Mouse (Mus musculus) splenic B cell, adult 2 months (primary cell): Measurements from ENCODE around the gene Nyap2.
A peak's percentile ranks its signal among the peaks of the same experiment; 100 is the strongest.

ENCODE experiments used
- DNase-seq: peaks from one replicate; pipeline ENCODE4 v3.0.0-alpha.2; 2011; ENCODE audit warnings: low read depth, low spot score
- H3K27me3 ChIP-seq: 2 replicates; pipeline ENCODE4 v1.6.1; 2012; ENCODE audit warnings: mild to moderate bottlenecking, low read length, moderate library complexity, mixed read lengths; ENCODE audit not compliant: control insufficient read depth, poor library complexity, insufficient read depth, severe bottlenecking
- H3K36me3 ChIP-seq: 2 replicates; pipeline ENCODE4 v1.6.1; 2012; ENCODE audit warnings: mild to moderate bottlenecking, low read length, moderate library complexity, mixed read lengths; ENCODE audit not compliant: control insufficient read depth, poor library complexity, insufficient read depth, severe bottlenecking

The Nyap2 gene

DNA sequence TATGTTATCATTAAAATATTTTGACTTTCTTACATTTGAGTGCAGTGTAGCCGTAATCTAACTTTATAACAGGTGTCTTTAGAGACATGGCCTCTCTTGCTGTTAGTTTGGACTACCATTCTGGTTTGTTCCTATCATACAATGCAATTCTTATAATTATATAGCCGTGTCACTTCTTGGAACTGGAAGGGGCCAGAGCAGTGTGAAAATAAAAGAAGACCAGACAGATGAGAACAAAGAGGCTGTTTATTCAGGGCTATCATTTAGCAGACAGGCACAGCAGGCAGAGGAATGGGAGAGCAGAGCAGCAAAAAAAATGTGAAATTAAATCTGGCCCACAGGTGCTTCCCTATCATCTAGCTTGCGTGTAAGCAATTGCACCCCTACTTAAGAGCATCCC, 189.7 kb downstream of the Nyap2 start:
- Histone ChIP-seq H3K27me3 (no peaks in the 10 kb centered on the region), H3K36me3 (no peaks in the 10 kb centered on the region)
- no peak for DNase-seq

GRCm38 (mm10) chr1:81280978-81281377, 204.2 kb downstream of the Nyap2 start:
- DNase-seq = no peak

DNA sequence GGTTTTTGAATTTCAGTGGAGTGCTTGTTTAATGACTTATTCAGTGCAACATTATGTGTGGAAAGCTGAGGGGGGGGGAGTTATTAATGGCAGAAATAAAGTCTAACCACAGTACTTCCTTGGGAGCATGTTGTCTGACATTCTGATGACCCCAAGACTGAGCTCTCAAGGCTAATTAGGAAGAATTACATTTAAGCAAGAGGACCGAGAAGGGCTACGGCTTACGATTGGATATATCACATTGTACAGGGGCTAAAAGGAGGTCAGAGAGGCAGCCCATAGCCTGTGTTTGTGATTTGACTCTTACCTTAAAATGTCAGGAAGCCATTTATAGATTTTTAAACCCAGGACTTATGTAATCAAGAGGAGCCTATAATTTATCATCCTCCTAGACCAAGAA, 208.9 kb downstream of the Nyap2 start:
- Histone ChIP-seq H3K36me3 (no peaks in the 10 kb centered on the region), H3K27me3 (no peaks in the 10 kb centered on the region; the same call in 1 of the 2 replicates)
- no peak for DNase-seq

More at GRCm38 (mm10) chr1:81280978-81281377, 204.2 kb downstream of the Nyap2 start:
- Histone ChIP-seq H3K27me3 (no peaks in the 10 kb centered on the region; the same call in 1 of the 2 replicates), H3K36me3 (no peaks in the 10 kb centered on the region)

DNA sequence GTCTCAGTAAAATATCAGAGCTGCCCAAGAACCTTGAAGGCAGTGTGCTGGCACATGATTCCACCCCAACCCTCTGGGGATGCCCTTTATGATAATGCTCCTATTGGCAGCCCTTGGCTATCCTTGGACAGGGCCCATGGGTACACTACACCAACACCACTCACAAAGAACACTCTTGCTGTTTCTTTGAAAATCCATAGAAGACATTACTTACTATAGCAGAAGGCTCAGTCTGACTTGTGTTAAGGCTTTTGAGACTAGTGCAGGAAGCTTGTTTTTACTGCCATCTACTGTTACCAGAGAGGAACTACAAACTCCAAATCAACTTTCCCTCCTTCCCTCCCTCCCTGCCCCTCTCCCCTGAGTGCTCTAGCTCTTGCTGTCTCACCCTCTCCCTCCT, 210.3 kb downstream of the Nyap2 start:
- Histone ChIP-seq H3K27me3 (no peaks in the 10 kb centered on the region; the same call in 1 of the 2 replicates), H3K36me3 (no peaks in the 10 kb centered on the region)
- DNase-seq = peak; percentile 46

GRCm38 (mm10) chr1:81300735-81301134, 224.0 kb downstream of the Nyap2 start:
- Histone ChIP-seq H3K27me3 (no peaks in the 10 kb centered on the region), H3K36me3 (no peaks in the 10 kb centered on the region)
- DNase-seq = peak; percentile 18

GRCm38 (mm10) chr1:81301661-81302060, 224.9 kb downstream of the Nyap2 start:
- Histone ChIP-seq H3K27me3 (no peaks in the 10 kb centered on the region), H3K36me3 (no peaks in the 10 kb centered on the region)
- DNase-seq = peak; percentile 28

GRCm38 (mm10) chr1:81303389-81303788, 226.6 kb downstream of the Nyap2 start:
- no peak for DNase-seq
- H3K27me3 ChIP-seq = no peaks in the 10 kb centered on the region

GRCm38 (mm10) chr1:81307407-81307806, 230.7 kb downstream of the Nyap2 start:
- Histone ChIP-seq H3K27me3 (no peaks in the 10 kb centered on the region; the same call in 1 of the 2 replicates), H3K36me3 (no peaks in the 10 kb centered on the region)
- no peak for DNase-seq

More at GRCm38 (mm10) chr1:81303389-81303788, 226.6 kb downstream of the Nyap2 start:
- no peaks in the 10 kb centered on the region for H3K36me3 ChIP-seq

GRCm38 (mm10) chr1:81307934-81308333, 231.2 kb downstream of the Nyap2 start:
- DNase-seq = no peak
- Histone ChIP-seq H3K36me3 (no peaks in the 10 kb centered on the region), H3K27me3 (no peaks in the 10 kb centered on the region; the same call in 1 of the 2 replicates)

DNA sequence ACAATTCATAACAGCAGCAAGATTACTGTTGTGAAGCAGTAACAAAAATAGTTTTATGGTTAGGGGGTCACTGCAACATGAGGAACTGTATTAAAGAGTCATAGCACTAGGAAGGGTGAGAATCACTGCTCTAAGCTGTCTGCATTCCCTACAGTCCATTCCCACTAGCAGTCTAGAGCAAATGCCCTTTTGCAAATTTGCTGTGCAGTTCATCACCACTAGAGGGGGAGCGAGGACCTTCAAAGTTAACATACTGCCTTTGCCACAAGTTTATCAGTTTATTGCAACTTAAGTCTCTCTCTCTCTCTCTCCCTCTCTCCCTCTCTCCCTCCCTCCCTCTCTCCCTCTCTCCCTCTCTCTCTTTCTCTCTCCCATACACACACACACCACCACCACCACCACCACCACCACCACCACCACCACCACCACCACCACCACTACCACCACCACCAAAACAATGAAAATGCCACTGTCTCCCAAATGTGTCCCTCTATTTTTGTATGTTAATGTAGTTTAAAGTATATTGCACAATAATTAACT, 233.4 kb downstream of the Nyap2 start:
- DNase-seq = peak; percentile 62
- no peaks in the 10 kb centered on the region; the same call in 1 of the 2 replicates for H3K27me3 ChIP-seq
- no peaks in the 10 kb centered on the region for H3K36me3 ChIP-seq

DNA sequence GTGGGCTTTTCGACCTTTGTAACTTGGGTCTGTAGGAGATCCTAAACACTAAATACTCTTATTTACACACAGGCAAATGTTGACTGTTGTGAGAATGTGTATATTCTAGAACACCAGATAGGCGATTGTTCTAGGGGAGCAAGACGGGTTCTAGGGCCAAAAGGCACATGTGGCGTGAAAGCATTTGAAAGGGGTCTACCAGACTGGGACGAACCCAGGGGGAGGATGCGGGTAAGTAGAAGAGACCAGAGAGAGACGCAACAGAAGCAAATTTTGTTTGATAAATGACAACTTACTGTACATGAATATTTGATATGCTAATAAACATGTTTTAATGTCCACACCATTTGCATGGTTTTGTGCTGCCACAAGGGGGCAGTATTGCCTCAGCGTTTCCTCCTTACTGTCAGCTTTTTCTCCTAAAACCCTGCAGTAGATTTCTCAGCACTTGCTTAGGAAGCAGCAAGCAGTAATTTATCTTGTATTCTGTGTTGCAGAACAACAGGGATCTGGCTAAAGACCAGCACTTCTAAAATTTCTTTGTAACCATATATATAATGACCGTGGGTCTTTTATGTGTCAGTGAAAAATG, 239.7 kb downstream of the Nyap2 start:
- Histone ChIP-seq H3K36me3 (no peaks in the 10 kb centered on the region), H3K27me3 (no peaks in the 10 kb centered on the region; the same call in 1 of the 2 replicates)
- DNase-seq = peak; percentile 65

- no peaks in the 10 kb centered on the region; the same call in 1 of the 2 replicates for H3K27me3 ChIP-seq
- H3K36me3 ChIP-seq = no peaks in the 10 kb centered on the region
- no peak for DNase-seq
These were observed 240.3 kb downstream of the Nyap2 start for GRCm38 (mm10) chr1:81316995-81317413.

DNA sequence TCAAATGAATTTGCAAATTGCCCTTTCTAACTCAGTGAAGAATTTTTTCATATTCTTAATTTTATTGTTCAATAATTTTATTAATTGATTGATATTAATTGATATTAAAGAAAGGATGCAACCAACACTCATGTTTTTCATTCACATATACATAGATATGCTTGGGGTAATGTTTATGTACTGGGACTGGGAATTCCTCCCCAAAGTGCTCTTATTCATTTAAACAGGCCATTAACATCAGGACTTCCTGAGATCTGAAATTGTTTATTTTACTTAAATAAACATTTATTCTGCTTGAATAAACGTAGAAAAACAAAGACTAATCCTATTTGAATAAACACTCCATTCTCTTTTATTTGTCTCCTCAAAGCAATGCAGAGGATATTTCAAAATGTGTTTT, 311.0 kb downstream of the Nyap2 start:
- Histone ChIP-seq H3K27me3 (no peaks in the 10 kb centered on the region), H3K36me3 (no peaks in the 10 kb centered on the region)
- no peak for DNase-seq
